Mouse (Mus musculus): Measurements from ENCODE around the gene Prickle2. TPM values are rescaled to one million over a fixed set of nuclear protein-coding genes. Genes with fewer than 3 reads are reported as not detected.

Prickle2 gene
- polyA plus RNA-seq, 1 experiment = not detected

DNA sequence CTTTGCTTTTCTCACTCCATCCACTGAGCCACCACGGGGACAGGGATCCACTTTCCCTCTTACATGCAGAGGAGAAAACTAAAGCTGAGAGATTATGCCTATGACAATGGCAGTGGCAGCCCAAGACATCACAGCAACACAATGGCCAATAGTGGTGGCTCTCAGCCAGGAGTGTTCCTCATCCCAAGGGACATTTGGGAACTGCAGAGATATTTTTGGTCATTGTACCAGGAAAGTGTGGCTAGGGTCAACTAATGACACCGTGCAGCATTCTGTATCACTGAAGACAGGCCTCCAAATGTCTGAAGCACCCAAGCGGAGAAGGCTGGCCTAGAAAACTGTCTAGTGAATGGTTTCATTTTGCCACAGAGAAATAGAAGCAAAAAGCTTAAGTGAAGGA, 91.2 kb downstream of the Prickle2 start:
- Histone ChIP-seq H3K4me3 (replicated peaks) (no peak overlapping the region), H3K36me3 (replicated peaks; ENCODE audit: low read length) (no peaks in the 10 kb centered on the region), H3K4me1 (no peaks in the 10 kb centered on the region), H3K9me3 (peaks cover 29% of the 10 kb centered on the region), H3K27me3 (replicated peaks) (no peaks in the 10 kb centered on the region)
- TF ChIP-seq GATA1 (IDR thresholded peaks at IDR 0.05; ENCODE audit: borderline replicate concordance, low read length) = no peak
- no peak for TF ChIP-seq FLI1 (IDR thresholded peaks at IDR 0.05; ENCODE audit: low read length)

DNA sequence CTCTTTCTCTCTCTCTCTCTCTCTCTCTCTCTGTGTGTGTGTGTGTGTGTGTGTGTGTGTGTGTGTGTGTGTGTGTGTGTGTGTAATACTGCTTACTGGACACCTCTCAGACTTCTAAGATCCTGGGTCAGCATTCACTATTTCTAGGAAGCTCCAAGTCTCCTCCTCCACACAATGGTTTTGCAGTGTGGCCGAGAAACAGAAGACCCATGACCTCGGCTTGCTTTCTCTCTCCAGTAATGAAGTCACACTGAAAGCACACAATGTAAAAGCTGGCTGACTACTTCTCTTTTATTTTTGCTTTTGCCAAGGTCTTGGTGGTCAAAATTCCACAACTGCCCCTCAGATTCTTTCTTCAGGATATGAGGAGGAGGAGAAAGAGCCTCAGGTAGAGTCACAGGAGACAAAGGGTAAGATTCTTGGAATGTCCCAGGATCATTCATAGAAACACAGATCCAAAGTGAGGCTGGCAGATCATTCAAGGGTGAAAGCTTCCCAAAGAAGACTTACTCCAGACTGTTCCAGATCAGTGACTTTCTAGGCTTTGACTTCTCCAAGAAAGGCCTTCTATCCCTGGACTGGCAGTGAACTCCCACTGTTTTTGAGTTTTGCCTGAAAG, 93.7 kb downstream of the Prickle2 start:
- H3K4me3 ChIP-seq (replicated peaks) = no peak overlapping the region
- H3K9me3 ChIP-seq = peaks cover 21% of the 10 kb centered on the region
- TF ChIP-seq FLI1 (IDR thresholded peaks at IDR 0.05; ENCODE audit: low read length) = no peak
- TF ChIP-seq GATA1 (IDR thresholded peaks at IDR 0.05; ENCODE audit: borderline replicate concordance, low read length) = no peak
- no peaks in the 10 kb centered on the region for H3K27me3 ChIP-seq (replicated peaks)
- H3K4me1 ChIP-seq = no peaks in the 10 kb centered on the region
- no peaks in the 10 kb centered on the region for H3K36me3 ChIP-seq (replicated peaks; ENCODE audit: low read length)

DNA sequence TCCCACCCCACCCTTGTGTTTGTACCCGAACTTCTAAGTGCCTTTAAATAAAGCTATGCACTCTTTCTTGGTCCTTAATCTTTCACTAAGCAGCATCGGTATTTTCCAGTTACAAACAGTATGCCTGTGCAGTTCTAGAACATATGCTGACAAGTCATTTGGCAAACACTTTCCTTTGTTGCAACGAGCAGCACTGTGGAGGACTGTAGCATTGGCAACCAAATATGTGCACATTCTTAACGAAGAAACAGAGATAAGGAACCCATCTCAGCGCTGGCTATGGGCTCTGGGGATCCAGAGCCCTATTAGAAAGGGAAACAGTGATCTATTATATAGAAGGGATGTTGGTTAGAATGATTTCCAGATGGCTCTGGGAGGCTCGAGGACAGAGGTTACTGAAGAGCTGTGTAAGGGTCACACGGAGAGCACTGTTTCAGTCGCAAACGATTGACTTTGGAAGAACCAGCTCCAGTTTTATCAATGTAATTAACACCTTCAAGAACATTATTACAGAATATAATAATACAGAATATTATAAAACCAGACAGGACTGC, 96.2 kb downstream of the Prickle2 start:
- TF ChIP-seq FLI1 (IDR thresholded peaks at IDR 0.05; ENCODE audit: low read length) (no peak), GATA1 (IDR thresholded peaks at IDR 0.05; ENCODE audit: borderline replicate concordance, low read length) (no peak)
- H3K4me3 ChIP-seq (replicated peaks) = no peak overlapping the region
- H3K9me3 ChIP-seq = peaks cover 18% of the 10 kb centered on the region
- H3K27me3 ChIP-seq (replicated peaks) = no peaks in the 10 kb centered on the region
- H3K36me3 ChIP-seq (replicated peaks; ENCODE audit: low read length) = no peaks in the 10 kb centered on the region
- H3K4me1 ChIP-seq = no peaks in the 10 kb centered on the region

GRCm38 (mm10) chr6:92609078-92609477, 96.9 kb downstream of the Prickle2 start:
- TF ChIP-seq GATA1 (IDR thresholded peaks at IDR 0.05; ENCODE audit: borderline replicate concordance, low read length) (no peak), FLI1 (IDR thresholded peaks at IDR 0.05; ENCODE audit: low read length) (no peak)
- H3K4me1 ChIP-seq = no peaks in the 10 kb centered on the region
- no peaks in the 10 kb centered on the region for H3K36me3 ChIP-seq (replicated peaks; ENCODE audit: low read length)
- H3K9me3 ChIP-seq = peaks cover 13% of the 10 kb centered on the region
- no peaks in the 10 kb centered on the region for H3K27me3 ChIP-seq (replicated peaks)
- H3K4me3 ChIP-seq (replicated peaks) = peak overlapping the region; percentile 10

GRCm38 (mm10) chr6:92605156-92605555, 100.8 kb downstream of the Prickle2 start:
- Histone ChIP-seq H3K9me3 (peaks cover 10% of the 10 kb centered on the region), H3K36me3 (replicated peaks; ENCODE audit: low read length) (no peaks in the 10 kb centered on the region), H3K4me1 (no peaks in the 10 kb centered on the region), H3K27me3 (replicated peaks) (no peaks in the 10 kb centered on the region), H3K4me3 (replicated peaks) (no peak overlapping the region)
- TF ChIP-seq FLI1 (IDR thresholded peaks at IDR 0.05; ENCODE audit: low read length) (no peak), GATA1 (IDR thresholded peaks at IDR 0.05; ENCODE audit: borderline replicate concordance, low read length) (no peak)

DNA sequence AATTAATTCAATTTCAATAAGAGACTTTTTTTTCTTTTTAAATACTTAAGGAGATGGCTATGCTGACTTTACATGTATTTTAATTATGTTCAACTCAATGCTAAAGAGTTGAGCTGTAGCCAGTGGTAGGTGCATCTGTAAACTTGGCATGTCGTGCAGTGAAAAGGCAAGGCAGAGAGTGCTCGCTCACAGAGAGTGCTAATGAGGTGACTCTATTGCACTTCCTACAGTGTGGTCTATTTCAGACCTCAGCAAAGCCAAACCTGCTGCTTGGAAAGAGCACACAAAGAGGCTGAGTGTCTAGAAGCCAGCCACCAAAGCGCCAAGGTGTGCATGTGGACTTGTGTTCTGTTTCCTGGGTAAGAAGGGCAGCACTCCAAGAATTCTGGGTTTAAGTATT, 109.6 kb downstream of the Prickle2 start:
- TF ChIP-seq FLI1 (IDR thresholded peaks at IDR 0.05; ENCODE audit: low read length) (no peak), GATA1 (IDR thresholded peaks at IDR 0.05; ENCODE audit: borderline replicate concordance, low read length) (no peak)
- Histone ChIP-seq H3K9me3 (peaks cover 15% of the 10 kb centered on the region), H3K4me1 (no peaks in the 10 kb centered on the region), H3K4me3 (replicated peaks) (no peak overlapping the region), H3K36me3 (replicated peaks; ENCODE audit: low read length) (no peaks in the 10 kb centered on the region), H3K27me3 (replicated peaks) (no peaks in the 10 kb centered on the region)

- Histone ChIP-seq H3K4me1 (no peaks in the 10 kb centered on the region), H3K27me3 (replicated peaks) (no peaks in the 10 kb centered on the region), H3K36me3 (replicated peaks; ENCODE audit: low read length) (no peaks in the 10 kb centered on the region), H3K4me3 (replicated peaks) (no peak overlapping the region), H3K9me3 (peaks cover 14% of the 10 kb centered on the region)
- TF ChIP-seq GATA1 (IDR thresholded peaks at IDR 0.05; ENCODE audit: borderline replicate concordance, low read length) (no peak), FLI1 (IDR thresholded peaks at IDR 0.05; ENCODE audit: low read length) (no peak)
Observed at GRCm38 (mm10) chr6:92589381-92590065, 116.4 kb downstream of the Prickle2 start.

GRCm38 (mm10) chr6:92584026-92584425, 121.9 kb downstream of the Prickle2 start:
- H3K27me3 ChIP-seq (replicated peaks) = no peaks in the 10 kb centered on the region
- TF ChIP-seq FLI1 (IDR thresholded peaks at IDR 0.05; ENCODE audit: low read length) (no peak), GATA1 (IDR thresholded peaks at IDR 0.05; ENCODE audit: borderline replicate concordance, low read length) (no peak)

GRCm38 (mm10) chr6:92575227-92575626, 130.7 kb downstream of the Prickle2 start:
- Histone ChIP-seq H3K36me3 (replicated peaks; ENCODE audit: low read length) (no peaks in the 10 kb centered on the region), H3K27me3 (replicated peaks) (no peaks in the 10 kb centered on the region), H3K4me1 (no peaks in the 10 kb centered on the region), H3K9me3 (peaks cover 13% of the 10 kb centered on the region), H3K4me3 (replicated peaks) (no peak overlapping the region)
- TF ChIP-seq GATA1 (IDR thresholded peaks at IDR 0.05; ENCODE audit: borderline replicate concordance, low read length) (no peak), FLI1 (IDR thresholded peaks at IDR 0.05; ENCODE audit: low read length) (no peak)

More at GRCm38 (mm10) chr6:92584026-92584425, 121.9 kb downstream of the Prickle2 start:
- no peaks in the 10 kb centered on the region for H3K36me3 ChIP-seq (replicated peaks; ENCODE audit: low read length)
- H3K4me3 ChIP-seq (replicated peaks) = no peak overlapping the region
- H3K9me3 ChIP-seq = peaks cover 9% of the 10 kb centered on the region; the same call in 1 of the 2 replicates
- no peaks in the 10 kb centered on the region for H3K4me1 ChIP-seq

DNA sequence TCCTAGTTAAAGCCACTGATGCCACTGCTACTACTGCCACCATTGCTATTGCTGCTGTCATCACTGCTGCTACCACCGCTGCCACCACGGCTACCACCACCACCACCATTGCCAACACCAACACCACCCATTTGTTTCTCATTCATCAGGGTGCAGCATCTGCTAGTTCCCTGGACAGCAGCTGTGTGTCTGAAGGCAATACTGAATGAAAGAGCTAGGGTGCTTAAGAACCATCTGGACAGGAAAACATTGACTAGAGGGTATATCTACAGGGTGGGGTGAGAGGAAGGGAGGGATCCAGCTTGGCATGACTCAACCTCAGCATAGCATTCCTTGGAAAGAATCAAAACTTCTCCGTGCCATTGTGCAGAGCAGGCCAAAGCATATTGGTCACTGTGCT, 133.8 kb downstream of the Prickle2 start:
- H3K4me1 ChIP-seq = no peaks in the 10 kb centered on the region
- H3K9me3 ChIP-seq = peaks cover 13% of the 10 kb centered on the region
- H3K36me3 ChIP-seq (replicated peaks; ENCODE audit: low read length) = no peaks in the 10 kb centered on the region
- H3K4me3 ChIP-seq (replicated peaks) = peak overlapping the region; percentile 78
- H3K27me3 ChIP-seq (replicated peaks) = no peaks in the 10 kb centered on the region
- TF ChIP-seq GATA1 (IDR thresholded peaks at IDR 0.05; ENCODE audit: borderline replicate concordance, low read length) (no peak), FLI1 (IDR thresholded peaks at IDR 0.05; ENCODE audit: low read length) (no peak)
